Comparison of ENCODE assay signal across 12 mouse cellular contexts in the genomic region with DNA sequence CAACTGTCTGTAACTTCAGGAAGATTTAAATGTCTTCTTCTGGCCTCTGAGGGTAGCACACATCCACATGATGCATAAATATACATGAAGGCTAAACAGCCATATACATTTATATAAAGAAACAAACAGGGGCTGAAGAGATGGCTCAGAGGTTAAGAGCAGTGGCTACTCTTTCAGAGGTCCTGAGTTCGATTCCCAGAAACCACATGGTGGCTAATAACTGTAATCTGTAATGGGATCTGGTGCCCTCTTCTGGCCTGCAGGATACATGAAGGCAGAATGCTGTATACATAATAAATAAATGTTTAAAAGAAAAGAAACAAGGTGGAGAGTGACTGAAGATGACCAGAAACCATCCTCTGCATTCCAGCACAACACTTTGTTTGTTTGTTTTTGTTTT. TPM values are rescaled to one million over a fixed set of nuclear protein-coding genes. Genes with fewer than 3 reads are reported as not detected.
A peak's percentile ranks its signal among the peaks of the same experiment; 100 is the strongest.
DNase-seq lines count a peak whose midpoint lies in the region; ATAC-seq and TF ChIP-seq lines count a peak whose summit lies in the region.
"Had no signal": no experiment of that assay in that cellular context is flagged by ENCODE, and none has a peak within 500 bp of the region (broad histone marks: within the 10 kb centered on the region; RNA-seq: fewer than 3 reads in every experiment).

No protein-coding gene starts in this region.

- peak; percentile 42 for TF ChIP-seq CTCF in hindbrain, postnatal 0 days (IDR thresholded peaks at IDR 0.05; ENCODE audit: low read depth)
- peak; percentile 48; the same call in 1 of the 2 replicates for TF ChIP-seq CTCF in midbrain, postnatal 0 days (IDR thresholded peaks at IDR 0.05)

- WGBS in hindbrain, postnatal 0 days, result 85% methylated on average over 1 of the region's 1 CpGs
- WGBS in hindbrain, embryonic 11.5 days, result 91% methylated on average over 1 of the region's 1 CpGs
- WGBS in midbrain, postnatal 0 days, result 80% methylated on average over 1 of the region's 1 CpGs
- WGBS in midbrain, embryonic 11.5 days, result 84% methylated on average over 1 of the region's 1 CpGs

- no peak overlapping the region for H3K9ac ChIP-seq in hindbrain, postnatal 0 days (replicated peaks; ENCODE audit: low read length)
- H3K9ac ChIP-seq in hindbrain, embryonic 11.5 days (ENCODE audit: low read depth, low read length), result no peak overlapping the region
- no peak overlapping the region for H3K9ac ChIP-seq in midbrain, postnatal 0 days (replicated peaks; ENCODE audit: low read length, poor library complexity, severe bottlenecking)
- H3K9ac ChIP-seq in midbrain, embryonic 11.5 days (ENCODE audit: low read length), result no peak overlapping the region
- H3K9ac ChIP-seq: embryonic facial prominence, embryonic 15.5 days; heart, embryonic 13.5 days had no signal

- no peak overlapping the region for H3K27ac ChIP-seq in hindbrain, postnatal 0 days
- H3K27ac ChIP-seq in hindbrain, embryonic 11.5 days (ENCODE audit: low read depth, low read length), result no peak overlapping the region
- no peak overlapping the region for H3K27ac ChIP-seq in midbrain, postnatal 0 days (ENCODE audit: low read depth, low read length)
- H3K27ac ChIP-seq in midbrain, embryonic 11.5 days (ENCODE audit: low read depth, low read length), result no peak overlapping the region
- H3K27ac ChIP-seq: embryonic facial prominence, embryonic 15.5 days had no signal

- no peaks in the 10 kb centered on the region for H3K27me3 ChIP-seq in hindbrain, postnatal 0 days (ENCODE audit: insufficient read depth, low read length)
- no peaks in the 10 kb centered on the region for H3K27me3 ChIP-seq in hindbrain, embryonic 11.5 days (ENCODE audit: control insufficient read depth, insufficient read depth, low read length)
- no peaks in the 10 kb centered on the region for H3K27me3 ChIP-seq in midbrain, postnatal 0 days (ENCODE audit: insufficient read depth, low read length)
- no peaks in the 10 kb centered on the region for H3K27me3 ChIP-seq in midbrain, embryonic 11.5 days (ENCODE audit: control insufficient read depth, insufficient read depth, low read length)
- H3K27me3 ChIP-seq: embryonic facial prominence, embryonic 15.5 days; heart, embryonic 13.5 days had no signal

- H3K4me1 ChIP-seq in hindbrain, postnatal 0 days (ENCODE audit: insufficient read depth, low read length), result peaks cover 8% of the 10 kb centered on the region; the same call in 1 of the 2 replicates
- H3K4me1 ChIP-seq in hindbrain, embryonic 11.5 days (replicated peaks; ENCODE audit: control insufficient read depth, insufficient read depth, low read length), result 0 out of 2 replicates have a peak, but pooled peaks cover 2% of the 10 kb centered on the region
- H3K4me1 ChIP-seq in midbrain, postnatal 0 days (ENCODE audit: insufficient read depth, low read length), result peaks cover 10% of the 10 kb centered on the region; the same call in 1 of the 2 replicates
- peaks cover 12% of the 10 kb centered on the region for H3K4me1 ChIP-seq in midbrain, embryonic 11.5 days (ENCODE audit: control insufficient read depth, insufficient read depth, low read length)

- H3K4me2 ChIP-seq in hindbrain, postnatal 0 days (ENCODE audit: low read depth, low read length), result no peak overlapping the region
- H3K4me2 ChIP-seq in hindbrain, embryonic 11.5 days (replicated peaks; ENCODE audit: low read depth, low read length), result no peak overlapping the region
- no peak overlapping the region for H3K4me2 ChIP-seq in midbrain, postnatal 0 days (ENCODE audit: low read depth, low read length, poor library complexity, severe bottlenecking)
- H3K4me2 ChIP-seq in midbrain, embryonic 11.5 days, result no peak overlapping the region
- H3K4me2 ChIP-seq: embryonic facial prominence, embryonic 15.5 days; heart, embryonic 13.5 days had no signal

- no peak overlapping the region for H3K4me3 ChIP-seq in hindbrain, postnatal 0 days (ENCODE audit: low read length)
- H3K4me3 ChIP-seq in hindbrain, embryonic 11.5 days (ENCODE audit: low read depth, low read length), result no peak overlapping the region
- H3K4me3 ChIP-seq in midbrain, postnatal 0 days (ENCODE audit: low read depth, low read length), result no peak overlapping the region
- no peak overlapping the region for H3K4me3 ChIP-seq in midbrain, embryonic 11.5 days (ENCODE audit: low read depth, low read length)
- H3K4me3 ChIP-seq: embryonic facial prominence, embryonic 15.5 days; heart, embryonic 13.5 days had no signal

- peaks cover 13% of the 10 kb centered on the region; the same call in 1 of the 2 replicates for H3K36me3 ChIP-seq in hindbrain, postnatal 0 days (ENCODE audit: insufficient read depth, low read length)
- H3K36me3 ChIP-seq in hindbrain, embryonic 11.5 days (ENCODE audit: control insufficient read depth, insufficient read depth, low read length), result peaks cover 4% of the 10 kb centered on the region; the same call in 1 of the 2 replicates
- H3K36me3 ChIP-seq in midbrain, postnatal 0 days (ENCODE audit: insufficient read depth, low read length), result peaks cover 11% of the 10 kb centered on the region
- H3K36me3 ChIP-seq in midbrain, embryonic 11.5 days (ENCODE audit: control insufficient read depth, insufficient read depth, low read length), result peaks cover 11% of the 10 kb centered on the region

- no peak for ATAC-seq in hindbrain, postnatal 0 days
- ATAC-seq in hindbrain, embryonic 11.5 days (ENCODE audit: low FRiP score), result no peak
- no peak for ATAC-seq in midbrain, postnatal 0 days (ENCODE audit: low FRiP score)
- no peak for ATAC-seq in midbrain, embryonic 11.5 days (ENCODE audit: low FRiP score)
- ATAC-seq: hindbrain, embryonic 16.5 days had no signal

- no peak for DNase-seq in hindbrain, postnatal 0 days (ENCODE audit: low spot score)
- no peak for DNase-seq in hindbrain, embryonic 11.5 days (ENCODE audit: low spot score)
- DNase-seq in midbrain, postnatal 0 days (ENCODE audit: low spot score), result no peak
- DNase-seq in midbrain, embryonic 11.5 days (ENCODE audit: low spot score, missing footprints), result no peak
- DNase-seq in MN1 (ENCODE audit: low spot score), result peak; percentile 52
- peak; percentile 75 for DNase-seq in lung, postnatal 36 days
- DNase-seq in embryo, embryonic 10.5 days (ENCODE audit: low spot score), result no peak
- DNase-seq in frontal cortex, postnatal 14 days (ENCODE audit: low spot score in 2 of 2), result no peak
- DNase-seq: cerebellum, adult 9-10 months had no signal

- no peaks in the 10 kb centered on the region for H3K9me3 ChIP-seq in hindbrain, postnatal 0 days (ENCODE audit: low read length)
- H3K9me3 ChIP-seq in hindbrain, embryonic 11.5 days (ENCODE audit: control insufficient read depth, low read length), result no peaks in the 10 kb centered on the region
- no peaks in the 10 kb centered on the region for H3K9me3 ChIP-seq in midbrain, postnatal 0 days (ENCODE audit: low read length)
- no peaks in the 10 kb centered on the region for H3K9me3 ChIP-seq in midbrain, embryonic 11.5 days (ENCODE audit: control insufficient read depth, low read length)
- H3K9me3 ChIP-seq: embryonic facial prominence, embryonic 15.5 days; heart, embryonic 13.5 days had no signal

RNA-seq across cellular contexts. Expression of a gene that starts 2.6 kb away (rescaled TPM):
- 6,623 and 6,768 TPM in 2 replicates for total RNA-seq in hindbrain, postnatal 0 days (2014; rRNA removed)
- polyA plus RNA-seq in hindbrain, postnatal 0 days (2015; fragmentation: Nextera tagmentation; extraction: Ambion mirVana), result 2,401 and 2,438 TPM in 2 replicates
- polyA plus RNA-seq in hindbrain, embryonic 11.5 days (2014; fragmentation: Nextera tagmentation; extraction: Ambion mirVana), result 2,416 and 2,461 TPM in 2 replicates
- total RNA-seq in midbrain, postnatal 0 days (2014; rRNA removed), result 4,011 and 6,126 TPM in 2 replicates
- 2,103 and 2,155 TPM in 2 replicates for polyA plus RNA-seq in midbrain, postnatal 0 days (2015; fragmentation: Nextera tagmentation; extraction: Ambion mirVana)
- polyA plus RNA-seq in midbrain, embryonic 11.5 days (2014; fragmentation: Nextera tagmentation; extraction: Ambion mirVana), result 2,316 and 2,383 TPM in 2 replicates

RNA-seq across cellular contexts. Expression of a gene that starts 10.9 kb away (rescaled TPM):
- total RNA-seq in hindbrain, postnatal 0 days (2014; rRNA removed), result 14.3 and 15.0 TPM in 2 replicates
- 10.2 and 10.6 TPM in 2 replicates for polyA plus RNA-seq in hindbrain, postnatal 0 days (2015; fragmentation: Nextera tagmentation; extraction: Ambion mirVana)
- 20.0 and 37.6 TPM in 2 replicates for polyA plus RNA-seq in hindbrain, embryonic 11.5 days (2014; fragmentation: Nextera tagmentation; extraction: Ambion mirVana)
- 14.0 and 17.3 TPM in 2 replicates for total RNA-seq in midbrain, postnatal 0 days (2014; rRNA removed)
- polyA plus RNA-seq in midbrain, postnatal 0 days (2015; fragmentation: Nextera tagmentation; extraction: Ambion mirVana), result 8.0 and 9.3 TPM in 2 replicates
- polyA plus RNA-seq in midbrain, embryonic 11.5 days (2014; fragmentation: Nextera tagmentation; extraction: Ambion mirVana), result 20.2 and 21.0 TPM in 2 replicates

RNA-seq across cellular contexts. Expression of a gene that starts 21.7 kb away (rescaled TPM):
- 81.6 and 87.7 TPM in 2 replicates for total RNA-seq in hindbrain, postnatal 0 days (2014; rRNA removed)
- 417 and 428 TPM in 2 replicates for polyA plus RNA-seq in hindbrain, postnatal 0 days (2015; fragmentation: Nextera tagmentation; extraction: Ambion mirVana)
- 590 and 626 TPM in 2 replicates for polyA plus RNA-seq in hindbrain, embryonic 11.5 days (2014; fragmentation: Nextera tagmentation; extraction: Ambion mirVana)
- 109 and 117 TPM in 2 replicates for total RNA-seq in midbrain, postnatal 0 days (2014; rRNA removed)
- polyA plus RNA-seq in midbrain, postnatal 0 days (2015; fragmentation: Nextera tagmentation; extraction: Ambion mirVana), result 390 and 433 TPM in 2 replicates
- polyA plus RNA-seq in midbrain, embryonic 11.5 days (2014; fragmentation: Nextera tagmentation; extraction: Ambion mirVana), result 686 and 692 TPM in 2 replicates

RNA-seq across cellular contexts. Expression of a gene that starts 45.1 kb away (rescaled TPM):
- 295 and 315 TPM in 2 replicates for total RNA-seq in hindbrain, postnatal 0 days (2014; rRNA removed)
- polyA plus RNA-seq in hindbrain, postnatal 0 days (2015; fragmentation: Nextera tagmentation; extraction: Ambion mirVana), result 450 and 463 TPM in 2 replicates
- polyA plus RNA-seq in hindbrain, embryonic 11.5 days (2014; fragmentation: Nextera tagmentation; extraction: Ambion mirVana), result 858 and 879 TPM in 2 replicates
- 415 and 452 TPM in 2 replicates for total RNA-seq in midbrain, postnatal 0 days (2014; rRNA removed)
- polyA plus RNA-seq in midbrain, postnatal 0 days (2015; fragmentation: Nextera tagmentation; extraction: Ambion mirVana), result 443 and 454 TPM in 2 replicates
- polyA plus RNA-seq in midbrain, embryonic 11.5 days (2014; fragmentation: Nextera tagmentation; extraction: Ambion mirVana), result 915 and 936 TPM in 2 replicates

Comparison
In these comparisons a context has a peak if more than half of its experiments do, and no peak if none do; other contexts are left out.
1. DNase-seq: peak in MN1 (single experiment) and lung, postnatal 36 days (single experiment); none in hindbrain, postnatal 0 days (single experiment), hindbrain, embryonic 11.5 days (single experiment), midbrain, postnatal 0 days (single experiment), midbrain, embryonic 11.5 days (single experiment), embryo, embryonic 10.5 days (single experiment) and frontal cortex, postnatal 14 days (0 of 2).